Mouse (Mus musculus): ENCODE measurements around the gene Zeb2. TPM values are rescaled to one million over a fixed set of nuclear protein-coding genes. Genes with fewer than 3 reads are reported as not detected.

The Zeb2 gene
- polyA plus RNA-seq, 1 experiment from 2014 or later, result 57.4 TPM

DNA sequence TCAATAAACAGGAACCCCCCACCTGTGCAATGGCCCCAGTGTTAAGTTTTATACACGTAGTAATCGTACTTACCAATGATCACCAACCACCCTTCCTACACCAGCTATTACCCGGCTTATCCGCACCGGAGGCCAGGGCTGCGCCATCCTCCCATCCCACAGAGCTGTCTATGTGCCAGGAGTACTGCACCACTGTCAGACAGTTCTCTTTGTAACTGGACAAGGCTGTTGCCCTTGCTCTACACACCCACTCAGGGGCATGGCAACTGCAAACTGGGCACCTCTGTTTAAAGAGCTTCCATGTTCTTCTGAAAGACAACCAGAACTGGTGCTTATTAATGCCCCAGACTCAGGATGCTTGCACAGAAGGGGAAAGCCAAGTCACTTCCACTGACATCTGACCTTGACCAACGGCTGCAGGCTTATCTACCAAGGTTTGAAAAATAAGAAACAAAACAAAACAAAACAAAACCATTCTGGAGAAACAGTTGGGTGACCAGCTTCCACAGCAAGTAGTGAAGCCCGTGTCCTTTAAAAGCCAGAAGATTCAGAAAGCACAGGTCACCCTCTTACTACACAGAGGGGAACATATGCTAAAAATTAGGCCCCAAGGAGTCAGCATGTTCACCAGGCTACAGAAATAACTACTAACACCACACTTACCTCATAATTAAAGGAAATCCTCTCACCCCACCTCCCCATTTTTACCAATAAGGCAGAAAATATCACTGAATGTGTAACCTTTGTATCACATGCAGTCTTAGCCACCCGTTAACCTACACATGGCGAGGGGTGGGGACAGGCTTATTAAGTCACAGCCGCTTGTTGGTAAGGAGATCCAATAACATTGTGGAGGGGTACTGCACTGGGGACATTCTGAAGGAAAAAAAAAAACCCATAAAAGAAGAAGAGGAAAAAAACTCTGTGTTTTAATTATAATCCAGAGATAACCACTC, 62.8 kb downstream of the Zeb2 start:
- no peak overlapping the region for H3K4me3 ChIP-seq
- H3K4me2 ChIP-seq, result no peak overlapping the region
- H3K9ac ChIP-seq, result no peak overlapping the region
- H3K4me1 ChIP-seq (replicated peaks), result peaks cover 51% of the 10 kb centered on the region
- 79% methylated on average over 11 of the region's 11 CpGs for WGBS
- peak; percentile 27; the same call in 1 of the 2 replicates for ATAC-seq (ENCODE audit: low FRiP score)
- H3K27ac ChIP-seq, result no peak overlapping the region; the same call in 1 of the 2 replicates
- no peaks in the 10 kb centered on the region for H3K36me3 ChIP-seq
- H3K27me3 ChIP-seq, result no peaks in the 10 kb centered on the region
- H3K9me3 ChIP-seq, result no peaks in the 10 kb centered on the region

DNA sequence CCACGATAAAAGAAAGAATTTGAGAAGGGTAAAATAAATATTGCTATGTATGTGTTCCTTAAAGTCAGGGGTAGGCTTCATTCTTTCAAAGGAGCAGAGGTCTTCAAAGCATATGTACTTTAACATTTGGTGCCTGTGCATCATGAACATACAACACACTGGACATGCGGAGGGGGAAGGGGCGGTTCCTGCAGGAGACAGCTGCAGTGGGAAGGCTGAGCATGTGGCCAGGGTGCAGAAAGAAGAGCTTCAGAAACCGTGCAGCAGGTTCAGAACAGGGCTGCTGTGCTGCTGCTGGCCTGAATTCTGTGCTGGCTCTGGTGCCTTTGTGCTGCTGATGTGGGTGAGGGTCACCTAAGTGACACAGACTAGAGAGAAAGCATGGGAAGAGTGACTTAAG, 64.6 kb downstream of the Zeb2 start:
- H3K4me1 ChIP-seq (replicated peaks), result peaks cover 44% of the 10 kb centered on the region
- H3K27me3 ChIP-seq, result no peaks in the 10 kb centered on the region
- 0 out of 2 replicates have a peak overlapping the region, but pooled peaks have one; percentile 13 for H3K9ac ChIP-seq
- WGBS, result 63% methylated on average over 4 of the region's 4 CpGs
- no peak for ATAC-seq (ENCODE audit: low FRiP score)
- no peaks in the 10 kb centered on the region for H3K9me3 ChIP-seq
- H3K4me3 ChIP-seq, result no peak overlapping the region
- no peak overlapping the region for H3K4me2 ChIP-seq
- no peaks in the 10 kb centered on the region for H3K36me3 ChIP-seq
- H3K27ac ChIP-seq, result 0 out of 2 replicates have a peak overlapping the region, but pooled peaks have one; percentile 18

DNA sequence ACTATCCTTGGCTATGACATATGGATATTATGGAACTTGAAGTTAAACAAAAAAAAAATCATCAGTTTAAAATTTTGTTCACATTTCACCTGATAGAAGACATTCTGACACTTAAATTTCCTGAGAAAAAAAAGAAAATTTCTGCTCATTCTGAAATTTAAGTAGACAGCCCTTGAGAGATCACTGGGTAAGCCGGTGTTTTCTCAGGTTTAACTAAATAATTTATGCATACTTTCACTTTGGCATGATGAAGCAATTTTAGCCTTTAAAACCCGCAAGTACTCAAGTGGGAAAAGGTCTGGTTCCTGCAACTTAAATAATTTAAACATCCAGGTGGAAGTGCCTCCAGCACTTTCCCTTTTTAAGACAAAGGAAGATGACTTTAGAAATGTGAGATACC, 65.9 kb downstream of the Zeb2 start:
- Histone ChIP-seq H3K9ac (no peak overlapping the region), H3K9me3 (no peaks in the 10 kb centered on the region), H3K4me3 (no peak overlapping the region), H3K4me1 (replicated peaks) (peaks cover 49% of the 10 kb centered on the region), H3K27ac (no peak overlapping the region), H3K27me3 (no peaks in the 10 kb centered on the region), H3K36me3 (no peaks in the 10 kb centered on the region), H3K4me2 (no peak overlapping the region)
- 69% methylated on average over 2 of the region's 2 CpGs for WGBS
- no peak for ATAC-seq (ENCODE audit: low FRiP score)

DNA sequence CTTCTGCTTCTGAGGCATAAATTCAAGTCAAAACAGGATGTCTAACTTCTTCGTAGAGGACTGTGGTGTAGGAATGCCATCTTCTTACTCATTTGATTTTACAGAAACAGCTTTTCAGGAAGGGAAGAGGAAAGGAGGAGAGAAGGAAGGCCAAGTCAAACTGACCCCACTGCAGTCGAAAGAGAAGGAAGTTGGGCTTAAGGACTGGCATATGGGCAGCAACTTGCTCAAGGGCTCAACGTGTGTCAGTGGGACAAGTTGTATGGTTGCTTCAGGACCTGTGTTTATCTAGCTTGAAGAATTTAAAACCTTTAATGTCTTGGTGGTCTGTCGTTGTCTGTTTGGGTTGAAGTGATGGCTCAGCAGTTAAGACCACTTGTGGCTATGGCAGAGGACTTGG, 67.3 kb downstream of the Zeb2 start:
- H3K36me3 ChIP-seq, result no peaks in the 10 kb centered on the region
- no peak for ATAC-seq (ENCODE audit: low FRiP score)
- peaks cover 48% of the 10 kb centered on the region for H3K4me1 ChIP-seq (replicated peaks)
- H3K27me3 ChIP-seq, result no peaks in the 10 kb centered on the region
- H3K4me3 ChIP-seq, result no peak overlapping the region
- H3K4me2 ChIP-seq, result no peak overlapping the region
- H3K9me3 ChIP-seq, result no peaks in the 10 kb centered on the region
- no peak overlapping the region for H3K27ac ChIP-seq
- WGBS, result 80% methylated on average over 4 of the region's 4 CpGs
- no peak overlapping the region for H3K9ac ChIP-seq

DNA sequence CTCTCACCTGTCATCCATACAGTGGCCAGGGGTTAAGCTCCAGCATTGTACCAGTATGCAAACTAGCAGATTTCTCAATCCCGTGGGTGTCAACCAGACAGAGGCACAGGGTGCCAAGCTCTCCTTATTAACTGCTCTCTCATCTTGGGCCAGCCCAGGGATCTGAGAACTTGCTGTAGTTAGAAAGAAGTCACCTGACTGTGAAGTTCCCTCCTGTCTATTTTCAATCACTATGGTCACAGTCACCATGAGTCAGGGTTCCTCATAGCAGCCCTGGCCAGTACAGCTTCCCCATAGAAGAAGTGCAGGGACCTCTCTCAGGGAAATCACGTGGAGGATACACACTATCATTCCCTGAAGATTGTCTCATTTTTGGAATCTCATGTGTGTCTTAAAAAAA, 67.9 kb downstream of the Zeb2 start:
- no peak overlapping the region for H3K4me3 ChIP-seq
- no peak overlapping the region for H3K27ac ChIP-seq
- no peak overlapping the region for H3K9ac ChIP-seq
- peaks cover 48% of the 10 kb centered on the region for H3K4me1 ChIP-seq (replicated peaks)
- H3K9me3 ChIP-seq, result no peaks in the 10 kb centered on the region
- H3K4me2 ChIP-seq, result no peak overlapping the region
- no peak for ATAC-seq (ENCODE audit: low FRiP score)
- no peaks in the 10 kb centered on the region for H3K36me3 ChIP-seq
- H3K27me3 ChIP-seq, result no peaks in the 10 kb centered on the region
- 57% methylated on average over 2 of the region's 2 CpGs for WGBS

DNA sequence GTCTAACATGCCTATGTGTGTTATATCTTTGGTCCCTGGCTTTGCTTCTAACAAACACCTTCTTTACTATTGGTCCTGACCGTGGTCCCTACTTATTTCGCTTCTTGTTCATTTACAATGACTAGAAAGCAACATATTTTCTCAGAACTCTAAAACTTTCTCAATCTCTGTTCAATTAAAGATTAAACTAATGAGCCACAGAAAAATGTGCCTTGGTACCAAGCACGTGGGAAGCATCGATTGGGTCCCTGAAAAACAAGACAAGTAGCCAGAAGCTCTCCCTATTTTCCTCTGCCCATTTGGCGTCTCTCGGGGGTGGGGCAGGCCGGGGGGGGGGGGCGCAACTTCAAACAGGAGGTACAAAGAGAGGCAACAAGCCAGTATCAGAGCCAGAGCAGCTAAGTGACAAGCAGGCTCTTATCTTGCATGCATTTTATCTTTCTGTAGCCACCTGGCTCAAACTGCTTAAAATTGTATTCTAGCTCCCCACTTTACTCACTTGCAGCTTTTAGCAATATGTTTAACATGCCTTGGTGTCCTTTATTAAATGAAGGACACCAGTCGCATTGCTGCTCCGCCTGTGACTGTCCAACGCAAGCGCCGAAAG, 76.4 kb downstream of the Zeb2 start:
- 79% methylated on average over 13 of the region's 13 CpGs for WGBS
- ATAC-seq (ENCODE audit: low FRiP score), result no peak
- Histone ChIP-seq H3K9ac (no peak overlapping the region), H3K4me1 (replicated peaks) (peaks cover 37% of the 10 kb centered on the region), H3K4me3 (no peak overlapping the region), H3K27me3 (no peaks in the 10 kb centered on the region), H3K9me3 (no peaks in the 10 kb centered on the region), H3K4me2 (no peak overlapping the region), H3K36me3 (no peaks in the 10 kb centered on the region), H3K27ac (no peak overlapping the region)

DNA sequence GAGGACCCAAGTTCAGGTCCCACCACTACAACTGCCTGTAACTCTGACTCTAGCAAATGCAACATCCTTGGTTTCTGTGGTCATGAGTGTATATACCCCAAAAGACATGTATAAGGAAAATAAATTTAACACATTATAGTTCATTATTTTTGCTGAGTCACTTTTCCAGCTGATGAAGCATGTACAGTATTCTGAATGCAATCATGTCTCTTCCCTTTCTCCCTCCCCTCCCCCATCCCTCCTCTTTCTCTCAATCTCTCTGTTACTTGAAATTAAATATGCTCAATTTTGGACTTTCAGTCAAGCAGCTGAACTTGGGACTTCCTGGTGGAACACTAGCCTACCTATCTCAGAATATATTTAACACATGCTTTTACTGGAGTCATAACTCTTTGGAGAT, 77.7 kb downstream of the Zeb2 start:
- ATAC-seq (ENCODE audit: low FRiP score), result no peak
- Histone ChIP-seq H3K27ac (no peak overlapping the region), H3K9ac (no peak overlapping the region), H3K4me3 (no peak overlapping the region), H3K4me1 (replicated peaks) (peaks cover 31% of the 10 kb centered on the region), H3K9me3 (no peaks in the 10 kb centered on the region), H3K4me2 (no peak overlapping the region), H3K27me3 (no peaks in the 10 kb centered on the region), H3K36me3 (no peaks in the 10 kb centered on the region)

DNA sequence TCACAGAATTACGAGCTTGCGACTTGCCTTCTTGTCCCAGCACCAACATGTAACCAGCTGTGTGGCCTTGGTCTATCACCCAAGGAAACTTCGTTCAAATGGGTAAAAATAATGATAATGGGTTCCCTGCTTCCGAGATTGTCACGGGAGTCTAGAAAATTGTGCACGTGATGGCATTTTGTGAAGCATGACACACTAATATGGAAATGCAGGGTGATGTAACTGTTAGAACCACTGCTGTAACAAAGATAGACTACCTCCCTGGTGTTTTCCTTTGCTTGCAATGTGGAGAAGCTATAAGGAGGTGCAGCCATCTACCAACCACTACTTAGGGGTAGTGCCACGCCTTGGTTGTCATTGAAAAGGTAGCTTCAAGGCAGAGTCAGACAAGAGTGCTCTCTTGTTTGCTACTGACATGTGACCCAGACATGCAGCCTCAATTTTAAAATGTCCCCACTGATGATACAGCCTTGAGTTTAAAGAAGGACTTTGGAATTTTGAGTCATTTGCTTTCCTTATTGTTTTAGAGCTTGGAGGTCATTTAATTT, 89.0 kb downstream of the Zeb2 start:
- H3K4me2 ChIP-seq, result no peak overlapping the region
- no peaks in the 10 kb centered on the region for H3K27me3 ChIP-seq
- H3K4me3 ChIP-seq, result no peak overlapping the region
- ATAC-seq (ENCODE audit: low FRiP score), result no peak
- no peaks in the 10 kb centered on the region for H3K9me3 ChIP-seq
- H3K36me3 ChIP-seq, result no peaks in the 10 kb centered on the region
- WGBS, result 54% methylated on average over 7 of the region's 7 CpGs
- H3K9ac ChIP-seq, result no peak overlapping the region
- H3K27ac ChIP-seq, result no peak overlapping the region
- H3K4me1 ChIP-seq (replicated peaks), result peaks cover 43% of the 10 kb centered on the region

DNA sequence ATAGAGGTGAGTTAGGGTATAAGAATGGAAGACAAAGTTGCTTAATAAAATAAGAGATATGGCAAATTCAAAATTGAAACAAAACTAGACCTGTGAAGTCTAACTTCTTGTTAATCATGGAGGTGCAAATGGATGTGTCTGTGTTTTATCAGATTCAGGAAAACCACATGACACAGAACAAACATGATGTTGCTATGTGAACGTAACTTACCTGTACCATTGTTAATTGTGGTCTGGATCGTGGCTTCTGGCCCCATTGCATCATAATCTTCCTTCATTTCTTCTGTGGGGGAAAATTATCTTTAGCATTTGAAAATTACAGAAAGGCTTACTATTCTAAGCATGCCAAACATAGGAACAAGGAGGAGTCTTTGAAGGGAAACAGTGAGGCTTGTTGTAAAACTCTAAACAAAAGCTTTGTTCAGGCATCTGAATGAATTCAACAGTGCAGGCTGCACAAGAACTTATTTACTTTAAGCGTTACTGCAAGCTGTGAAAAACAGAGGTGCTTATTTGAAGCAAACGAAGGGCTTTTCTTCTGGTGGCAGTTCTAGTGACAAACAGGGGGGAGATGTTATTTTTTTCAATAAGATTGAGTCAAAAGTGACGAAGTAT, 99.9 kb downstream of the Zeb2 start:
- Histone ChIP-seq H3K4me1 (replicated peaks) (peaks cover 14% of the 10 kb centered on the region; the same call in 1 of the 2 replicates), H3K9me3 (no peaks in the 10 kb centered on the region), H3K9ac (no peak overlapping the region), H3K36me3 (0 out of 2 replicates have a peak, but pooled peaks cover 6% of the 10 kb centered on the region), H3K27me3 (no peaks in the 10 kb centered on the region), H3K27ac (no peak overlapping the region), H3K4me2 (no peak overlapping the region), H3K4me3 (no peak overlapping the region)
- ATAC-seq (ENCODE audit: low FRiP score), result no peak
- 68% methylated on average over 5 of the region's 5 CpGs for WGBS

DNA sequence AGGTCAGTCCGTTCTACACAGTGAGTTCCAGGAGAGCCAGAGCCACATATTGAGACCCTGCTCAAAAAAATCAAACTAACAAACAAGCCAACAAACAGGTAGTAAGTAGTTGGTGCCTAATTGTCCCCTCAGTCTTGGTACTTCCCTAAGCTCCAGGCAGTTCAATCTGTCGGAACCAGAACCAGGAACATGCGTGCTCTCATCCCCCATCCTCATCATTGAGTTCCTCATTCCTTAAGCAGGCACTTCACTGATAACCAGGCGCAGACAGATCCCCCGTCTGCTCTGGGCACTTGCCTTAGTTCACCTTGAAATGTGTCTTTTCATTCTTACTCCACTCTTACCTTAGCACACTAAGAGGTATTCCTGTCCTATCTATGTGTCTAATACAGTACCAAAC, 103.9 kb downstream of the Zeb2 start:
- Histone ChIP-seq H3K9ac (no peak overlapping the region), H3K4me1 (replicated peaks) (no peaks in the 10 kb centered on the region), H3K9me3 (no peaks in the 10 kb centered on the region), H3K4me3 (no peak overlapping the region), H3K27ac (no peak overlapping the region), H3K36me3 (peaks cover 9% of the 10 kb centered on the region; the same call in 1 of the 2 replicates), H3K27me3 (no peaks in the 10 kb centered on the region), H3K4me2 (no peak overlapping the region)
- WGBS, result 95% methylated on average over 5 of the region's 5 CpGs
- no peak for ATAC-seq (ENCODE audit: low FRiP score)

DNA sequence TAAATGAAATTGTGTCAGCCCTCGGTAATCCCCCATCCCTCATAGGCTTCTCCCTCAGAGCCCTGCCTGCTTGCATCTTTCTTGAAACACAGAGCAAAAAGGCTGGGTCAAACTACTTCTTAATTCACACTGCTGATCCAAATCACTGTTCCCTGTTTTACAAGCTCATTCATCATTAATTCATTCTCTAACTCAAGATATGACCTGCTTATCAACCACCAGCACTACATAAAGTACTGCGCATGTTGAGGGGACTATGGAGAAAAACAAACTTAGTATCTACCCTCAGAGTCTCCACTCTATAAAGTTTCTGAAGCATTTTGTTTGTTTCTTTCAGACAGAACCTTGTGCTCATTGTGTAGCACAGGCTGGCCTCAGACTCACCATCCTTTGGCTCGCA, 104.5 kb downstream of the Zeb2 start:
- Histone ChIP-seq H3K27ac (no peak overlapping the region), H3K9ac (no peak overlapping the region), H3K36me3 (peaks cover 9% of the 10 kb centered on the region; the same call in 1 of the 2 replicates), H3K27me3 (no peaks in the 10 kb centered on the region), H3K9me3 (no peaks in the 10 kb centered on the region), H3K4me2 (no peak overlapping the region), H3K4me3 (no peak overlapping the region), H3K4me1 (replicated peaks) (no peaks in the 10 kb centered on the region)
- no peak for ATAC-seq (ENCODE audit: low FRiP score)
- 92% methylated on average over 3 of the region's 3 CpGs for WGBS

DNA sequence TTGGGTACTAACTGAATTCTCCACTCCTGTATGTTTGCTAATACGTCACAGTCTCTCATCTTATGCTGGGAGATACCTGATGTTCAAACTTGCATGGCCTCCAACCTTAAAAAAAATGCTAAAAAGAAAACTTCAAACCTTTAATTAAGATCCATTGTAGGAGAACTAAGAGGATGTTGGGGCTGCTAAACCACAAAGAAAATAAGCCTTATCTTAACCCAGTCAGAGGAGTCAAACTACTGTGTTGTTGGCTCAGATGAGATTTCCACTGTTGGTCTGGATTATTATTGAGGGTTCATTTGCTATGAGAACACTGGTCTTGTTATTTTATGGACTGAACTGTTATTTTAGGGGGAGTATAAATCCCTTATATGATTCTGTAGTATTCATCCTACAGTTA, 106.5 kb downstream of the Zeb2 start:
- no peak overlapping the region for H3K4me3 ChIP-seq
- no peak for ATAC-seq (ENCODE audit: low FRiP score)
- no peaks in the 10 kb centered on the region for H3K4me1 ChIP-seq (replicated peaks)
- H3K36me3 ChIP-seq, result peaks cover 9% of the 10 kb centered on the region; the same call in 1 of the 2 replicates
- no peak overlapping the region for H3K27ac ChIP-seq
- no peak overlapping the region for H3K4me2 ChIP-seq
- H3K27me3 ChIP-seq, result no peaks in the 10 kb centered on the region
- H3K9ac ChIP-seq, result no peak overlapping the region
- no peaks in the 10 kb centered on the region for H3K9me3 ChIP-seq
- 97% methylated on average over 1 of the region's 1 CpGs for WGBS
